Mouse (Mus musculus): Measurements from ENCODE around the gene Bmp4.

Gene Bmp4

DNA sequence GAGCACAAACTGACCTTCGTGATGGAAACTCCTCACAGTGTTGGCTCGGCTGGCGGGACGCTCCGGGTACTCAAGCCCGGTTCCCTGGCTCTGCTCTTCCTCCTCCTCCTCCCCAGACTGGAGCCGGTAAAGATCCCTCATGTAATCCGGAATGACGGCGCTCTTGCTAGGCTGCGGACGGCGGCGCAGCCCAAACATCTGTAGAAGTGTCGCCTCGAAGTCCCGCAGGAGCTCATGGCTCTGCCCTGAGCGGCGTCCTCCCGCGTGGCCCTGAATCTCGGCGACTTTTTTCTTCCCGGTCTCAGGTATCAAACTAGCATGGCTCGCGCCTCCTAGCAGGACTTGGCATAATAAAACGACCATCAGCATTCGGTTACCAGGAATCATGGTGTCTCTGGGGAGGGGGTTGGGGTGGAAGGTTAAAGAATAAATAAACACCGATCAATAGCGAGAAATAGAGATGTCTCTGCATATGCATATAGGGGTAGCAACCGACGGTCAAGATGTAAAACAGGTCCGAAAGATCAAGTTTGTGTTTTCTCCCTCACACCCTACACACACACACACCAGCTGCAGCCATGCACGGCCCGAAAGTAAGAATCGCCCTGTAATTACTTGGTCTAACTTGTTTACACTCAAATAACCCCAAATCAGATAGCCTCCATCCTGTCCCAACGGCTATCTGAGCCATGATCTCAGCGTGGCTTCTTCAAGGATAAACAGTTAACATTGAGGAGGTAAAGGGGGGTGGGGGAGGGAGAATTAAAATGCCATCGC is 4.6 kb downstream of the Bmp4 start:
- peak; percentile 64 for DNase-seq (ENCODE audit: extremely low spot score)

DNA sequence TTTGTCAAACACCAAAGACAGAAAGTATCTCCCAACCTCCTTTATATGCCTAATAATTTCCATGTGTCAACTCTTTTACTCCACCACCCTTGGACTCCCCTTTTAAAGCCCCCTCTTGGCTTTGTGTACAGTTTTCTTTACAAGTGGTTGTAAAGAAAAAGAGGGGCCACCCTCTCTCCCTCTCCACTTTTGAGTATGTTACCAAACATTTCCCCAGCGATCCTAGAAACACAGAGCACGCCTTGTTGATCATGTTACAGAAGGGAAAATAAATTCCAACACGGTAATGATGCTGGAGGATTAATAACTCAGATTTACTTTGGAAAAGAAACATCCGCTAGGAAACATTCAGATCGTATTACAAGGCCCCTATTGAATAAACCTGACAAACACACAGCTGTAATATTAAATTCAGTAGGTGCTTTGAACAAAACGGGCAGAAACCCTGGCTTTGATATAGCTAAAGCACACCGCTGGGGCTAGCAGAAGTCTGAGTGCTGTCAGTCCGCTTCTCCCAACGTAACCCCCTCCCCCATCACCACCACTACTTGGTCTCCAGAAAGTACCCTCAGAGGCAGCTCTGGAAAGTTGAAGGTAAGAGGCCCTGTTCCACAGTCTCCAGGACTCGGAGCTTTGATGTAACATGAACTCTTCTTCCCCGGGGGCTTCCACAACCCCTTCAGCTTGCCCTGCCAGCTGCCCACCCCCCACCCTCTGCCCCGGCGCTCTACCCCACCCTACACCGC is 5.3 kb downstream of the Bmp4 start:
- peak; percentile 55 for DNase-seq (ENCODE audit: extremely low spot score)

DNA sequence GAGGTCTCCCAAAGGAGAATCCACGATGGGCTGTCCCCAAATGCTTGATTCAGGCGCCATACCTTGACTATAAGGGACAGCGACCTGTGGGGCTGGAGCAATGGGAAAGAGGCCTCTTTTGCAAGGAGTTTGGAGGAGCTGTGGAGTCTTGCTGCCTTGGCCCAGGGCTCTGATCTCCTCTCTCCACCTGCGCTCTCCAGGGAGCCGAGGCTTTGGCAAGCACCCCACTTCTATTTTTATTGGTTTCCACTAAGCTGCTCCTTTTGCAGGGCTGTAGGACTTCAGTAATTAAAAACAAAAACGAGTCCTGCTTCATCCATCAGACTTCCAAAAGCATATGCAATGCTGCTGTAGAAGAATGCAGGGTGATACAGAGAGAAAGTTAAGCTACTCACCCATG is 9.0 kb downstream of the Bmp4 start:
- no peak for DNase-seq (ENCODE audit: extremely low spot score)

DNA sequence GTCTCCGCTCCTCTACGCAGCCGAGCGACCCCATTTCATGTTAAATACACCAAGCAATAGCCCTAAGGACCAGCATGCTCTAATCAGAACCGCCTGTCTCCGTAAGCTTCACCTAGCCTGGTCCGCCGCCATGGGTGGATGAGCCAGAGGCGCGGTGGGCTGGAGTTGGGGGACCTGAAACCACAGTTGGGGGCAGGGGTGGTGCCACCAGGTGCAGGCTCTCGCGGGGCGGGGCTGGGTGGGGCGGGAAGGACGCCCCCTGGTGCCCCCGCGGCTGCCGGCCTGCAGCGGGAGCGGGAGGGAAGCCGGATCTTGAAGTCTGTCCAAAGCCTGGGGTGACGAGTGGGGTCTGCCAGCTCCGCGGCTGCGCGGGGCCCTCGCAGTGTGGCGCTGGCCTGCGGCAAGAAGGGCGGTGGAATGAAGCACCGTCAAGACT is 10.2 kb downstream of the Bmp4 start:
- peak; percentile 42 for DNase-seq (ENCODE audit: extremely low spot score)

DNA sequence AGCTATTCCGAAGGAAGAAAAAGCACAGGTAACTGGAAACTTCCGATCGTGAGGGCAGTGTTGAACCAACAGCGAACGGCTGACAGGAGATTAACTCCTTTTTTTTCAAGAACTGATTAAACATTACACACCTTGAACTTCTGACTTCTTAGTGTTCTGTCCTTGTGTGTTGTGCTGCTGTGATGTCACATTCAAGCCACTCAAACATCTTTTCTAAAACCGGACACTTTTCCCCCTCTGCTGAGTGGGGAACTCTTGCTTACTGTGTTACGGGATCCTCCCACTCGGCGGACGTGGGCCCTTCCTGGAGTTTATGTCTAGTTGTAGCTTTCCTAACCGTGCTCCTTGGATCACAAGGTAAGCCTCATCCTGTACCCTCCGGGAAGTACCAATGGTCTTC is 11.2 kb downstream of the Bmp4 start, which contains the start of gene Gm15217:
TSS of gene Gm15217 (plus strand) at position 130 of the 400 bp plus-strand sequence.
- DNase-seq (ENCODE audit: extremely low spot score), result no peak

DNA sequence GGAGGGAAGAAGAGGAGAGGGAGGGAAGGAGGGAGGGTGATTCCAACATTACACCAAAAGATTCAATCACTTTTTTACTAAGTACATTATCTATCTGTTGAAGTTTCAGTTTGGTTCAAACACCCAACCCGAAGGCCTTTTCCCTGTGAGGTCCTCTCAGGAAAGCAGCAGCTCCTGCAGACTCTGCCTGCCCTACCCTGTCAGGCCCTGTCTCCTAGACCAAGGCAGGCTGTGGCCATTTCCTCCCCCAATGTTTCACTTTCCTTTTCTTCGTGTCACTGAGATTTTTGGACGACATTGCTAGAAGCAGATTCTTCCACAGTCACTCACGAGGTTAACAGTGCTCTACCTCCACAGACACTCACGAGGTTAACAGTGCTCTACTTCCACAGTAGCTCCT is 14.7 kb downstream of the Bmp4 start:
- DNase-seq (ENCODE audit: extremely low spot score), result no peak

DNA sequence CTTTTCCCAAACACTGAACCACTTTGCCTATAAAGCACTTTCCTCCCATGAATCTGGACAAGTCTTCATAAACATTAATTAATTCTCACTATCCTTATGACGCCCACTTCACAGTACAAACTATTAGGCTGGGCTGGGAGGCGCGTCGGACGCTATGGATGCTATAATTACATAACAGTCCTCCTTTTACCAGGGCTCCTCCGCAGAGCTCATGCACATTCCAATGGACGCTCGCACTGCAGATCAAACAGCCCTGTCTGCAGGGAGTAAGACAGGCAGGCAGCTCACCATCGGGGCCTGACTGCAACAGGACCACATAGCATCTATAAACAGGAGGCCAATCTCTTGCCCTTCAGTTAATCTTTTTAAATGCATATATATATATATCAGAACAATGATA is 18.0 kb downstream of the Bmp4 start:
- no peak for DNase-seq (ENCODE audit: extremely low spot score)

DNA sequence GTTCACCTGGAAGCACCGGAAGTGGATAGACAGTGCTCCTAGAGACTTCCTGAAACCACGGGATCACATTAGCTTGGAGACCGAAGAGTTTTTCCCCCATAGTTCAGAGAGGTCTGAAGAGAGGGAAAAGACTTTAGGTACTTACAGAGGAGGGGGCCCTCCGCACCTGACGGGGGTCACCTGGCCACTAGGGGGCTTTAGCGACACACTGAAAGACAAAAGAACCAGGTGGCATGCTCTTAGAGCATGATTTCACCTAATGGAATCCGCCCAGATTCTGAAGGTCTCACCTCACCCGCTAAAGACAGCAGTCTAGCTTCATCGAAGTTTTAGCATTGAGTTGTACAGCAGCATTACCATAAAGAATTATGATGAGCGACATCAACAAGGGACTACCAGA is 27.3 kb downstream of the Bmp4 start:
- DNase-seq (ENCODE audit: extremely low spot score), result no peak

DNA sequence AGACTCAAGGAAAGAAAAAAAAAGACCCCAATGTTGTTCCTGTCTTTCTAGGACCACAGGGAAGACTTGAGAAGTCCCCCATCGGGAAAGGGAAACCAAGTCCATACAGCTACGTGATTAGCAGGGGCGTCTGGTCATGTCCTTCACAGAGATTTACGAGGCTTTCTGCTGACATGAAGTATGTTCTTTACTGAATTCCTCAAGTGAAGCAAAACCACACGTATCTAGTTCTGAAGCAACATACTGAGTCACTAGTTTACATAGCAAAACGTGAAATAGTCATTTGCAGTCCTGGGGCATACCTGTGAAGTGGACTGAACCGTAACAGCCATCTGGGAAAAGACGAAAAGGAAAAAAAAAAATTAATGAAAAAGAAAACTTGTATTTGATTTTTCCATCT is 32.8 kb downstream of the Bmp4 start:
- no peak for DNase-seq (ENCODE audit: extremely low spot score)

DNA sequence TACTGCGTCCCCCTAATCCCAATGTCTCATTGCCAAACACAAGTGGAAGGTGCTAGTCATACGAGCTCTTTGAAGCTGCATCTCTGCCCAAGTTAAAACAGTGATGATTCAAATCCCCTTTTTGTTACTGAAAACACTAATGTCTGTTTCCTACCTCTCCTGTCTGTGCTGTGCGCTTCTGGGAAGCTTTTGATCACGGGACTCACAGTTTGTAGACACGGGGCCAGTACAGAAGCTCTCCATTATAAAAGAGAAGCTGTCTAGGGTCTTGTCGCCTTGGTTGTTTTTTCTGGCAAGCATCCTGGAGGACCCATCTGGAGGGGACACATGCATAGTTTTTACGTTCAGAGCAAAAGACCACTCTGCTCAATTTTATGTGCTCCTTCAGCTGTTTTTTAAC is 33.2 kb downstream of the Bmp4 start:
- no peak for DNase-seq (ENCODE audit: extremely low spot score)

DNA sequence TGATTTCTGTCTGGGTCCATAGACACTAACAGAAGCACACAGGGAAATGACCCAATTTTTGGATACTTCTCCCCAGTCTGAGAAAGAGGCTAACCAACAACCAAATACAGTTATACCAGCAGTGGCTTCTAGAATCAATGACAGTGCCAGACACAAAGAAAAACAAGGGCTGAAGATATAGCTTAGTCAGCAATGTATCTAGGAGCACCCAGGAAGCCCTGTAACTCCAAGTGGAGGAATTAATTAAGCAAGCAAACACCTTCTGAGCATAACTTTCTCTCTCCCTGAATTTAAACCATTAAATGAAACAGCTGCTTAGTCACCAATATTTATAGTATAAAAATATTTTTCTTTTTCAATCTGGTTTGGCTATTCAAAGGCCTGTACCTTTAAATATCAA is 45.7 kb downstream of the Bmp4 start:
- no peak for DNase-seq (ENCODE audit: extremely low spot score)

DNA sequence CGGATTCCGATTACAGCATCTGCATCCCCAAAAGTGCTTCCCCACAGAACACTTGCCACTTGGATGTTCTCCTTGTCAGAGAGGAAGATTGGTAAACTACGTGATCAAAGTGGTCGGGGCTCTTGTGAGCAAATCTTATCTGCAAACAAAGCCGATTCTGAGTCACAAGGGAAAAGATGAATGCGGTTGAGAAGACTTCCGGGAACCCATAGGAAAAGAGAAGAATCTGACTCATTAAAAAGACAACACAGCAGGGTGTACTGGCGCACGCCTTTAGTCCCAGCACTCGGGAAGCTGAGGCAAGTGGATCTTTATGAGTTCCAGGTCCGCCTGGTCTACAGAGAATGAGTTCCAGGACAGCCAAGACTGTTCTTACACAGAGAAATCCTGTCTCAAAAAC is 51.7 kb downstream of the Bmp4 start:
- no peak for DNase-seq (ENCODE audit: extremely low spot score)

All from embryo, embryonic 9.5 days (tissue).